Mouse (Mus musculus): ENCODE results near the gene Adprh. TPM values are rescaled to one million over a fixed set of nuclear protein-coding genes. Genes with fewer than 3 reads are reported as not detected.

Gene Adprh
- polyA plus RNA-seq, 1 experiment from 2014 or later = 149 TPM

GRCm38 (mm10) chr16:38459990-38460389, 7.5 kb upstream of the Adprh start:
- Histone ChIP-seq H3K27ac (no peak overlapping the region), H3K36me3 (replicated peaks) (no peaks in the 10 kb centered on the region), H3K9me3 (no peaks in the 10 kb centered on the region), H3K4me3 (no peak overlapping the region), H3K27me3 (ENCODE audit: poor library complexity, severe bottlenecking) (no peaks in the 10 kb centered on the region; the same call in 1 of the 2 replicates), H3K4me1 (no peaks in the 10 kb centered on the region)
- DNase-seq (ENCODE audit: extremely low spot score, low spot score) = no peak
- WGBS = 94% methylated on average over 4 of the region's 4 CpGs

DNA sequence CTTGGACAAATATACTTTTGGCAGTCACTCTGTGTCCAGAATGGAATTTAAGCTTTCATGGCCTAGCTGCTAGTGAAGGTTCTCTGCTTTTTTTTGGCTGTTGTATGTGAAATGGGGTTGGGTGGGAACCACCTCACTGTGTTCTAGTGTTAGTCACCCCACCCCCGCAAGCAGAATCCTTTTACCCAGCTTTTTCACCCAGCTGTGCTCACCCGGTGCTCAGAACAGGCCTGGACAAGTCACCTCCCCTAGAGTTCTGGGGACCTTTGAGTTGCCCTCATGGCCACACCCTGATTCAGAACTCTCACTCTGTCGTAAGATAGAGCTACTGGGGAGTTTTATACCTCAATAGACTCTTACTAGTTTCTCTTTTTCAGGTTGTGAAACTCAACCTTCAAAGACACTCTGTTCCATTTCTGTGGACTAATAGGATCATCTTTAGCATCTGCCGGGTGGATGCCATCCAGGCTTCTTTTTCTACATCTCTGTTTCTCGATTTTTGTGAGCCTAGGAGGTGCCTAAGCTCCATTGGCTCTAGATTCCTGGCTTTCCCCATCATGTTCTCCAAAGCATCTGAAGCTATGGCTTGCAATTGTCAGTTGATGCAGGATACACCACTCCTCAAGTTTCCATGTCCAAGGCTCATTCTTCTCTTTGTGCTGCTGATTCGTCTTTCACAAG, 6.2 kb upstream of the Adprh start:
- H3K27me3 ChIP-seq (ENCODE audit: poor library complexity, severe bottlenecking) = no peaks in the 10 kb centered on the region; the same call in 1 of the 2 replicates
- no peaks in the 10 kb centered on the region for H3K9me3 ChIP-seq
- H3K4me3 ChIP-seq = no peak overlapping the region
- H3K36me3 ChIP-seq (replicated peaks) = no peaks in the 10 kb centered on the region
- WGBS = 86% methylated on average over 6 of the region's 6 CpGs
- H3K27ac ChIP-seq = no peak overlapping the region
- no peaks in the 10 kb centered on the region for H3K4me1 ChIP-seq
- no peak for DNase-seq (ENCODE audit: extremely low spot score, low spot score)

DNA sequence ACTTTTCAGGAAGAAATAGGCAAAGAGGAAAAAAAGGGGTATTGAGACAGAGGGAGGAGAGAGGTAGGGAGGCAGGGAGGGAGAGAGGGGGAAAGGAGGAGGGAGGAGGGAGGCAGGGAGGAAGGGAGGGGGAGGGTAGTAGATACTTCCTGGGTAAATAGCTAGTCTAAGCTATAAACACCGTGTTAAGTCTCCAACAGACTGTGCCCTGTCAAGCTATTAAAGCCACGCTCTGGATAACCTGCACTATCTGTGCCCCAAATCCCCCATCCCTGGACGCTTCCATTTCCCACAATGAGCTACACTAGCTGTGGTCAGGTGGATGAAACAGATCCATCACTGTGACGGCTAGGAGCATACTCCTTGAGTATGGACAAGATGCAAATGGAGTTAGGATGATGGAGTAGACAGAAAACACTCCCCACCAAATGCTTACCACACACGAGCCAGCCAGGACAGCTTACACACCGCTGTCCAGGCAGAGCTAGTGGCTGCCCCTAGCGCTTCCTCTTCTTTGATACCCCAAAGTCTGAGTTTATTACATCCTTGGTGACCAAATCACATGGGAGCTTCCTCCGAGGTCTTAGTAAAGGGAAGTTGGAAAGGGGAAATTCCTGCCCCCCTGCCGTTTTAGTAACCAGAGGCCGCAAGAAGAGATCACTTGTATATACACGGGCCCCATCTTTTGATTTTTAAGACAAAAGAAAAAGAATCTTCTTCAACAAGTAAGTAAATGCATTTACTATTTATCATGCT, 4.5 kb upstream of the Adprh start:
- H3K27me3 ChIP-seq (ENCODE audit: poor library complexity, severe bottlenecking) = no peaks in the 10 kb centered on the region; the same call in 1 of the 2 replicates
- no peak overlapping the region for H3K27ac ChIP-seq
- no peak for DNase-seq (ENCODE audit: extremely low spot score, low spot score)
- H3K4me3 ChIP-seq = no peak overlapping the region
- H3K4me1 ChIP-seq = peaks cover 8% of the 10 kb centered on the region
- H3K36me3 ChIP-seq (replicated peaks) = no peaks in the 10 kb centered on the region
- WGBS = 69% methylated on average over 11 of the region's 11 CpGs
- no peaks in the 10 kb centered on the region for H3K9me3 ChIP-seq

GRCm38 (mm10) chr16:38455511-38456418, 3.3 kb upstream of the Adprh start, which contains the start of gene Cd80:
Gene Cd80 (plus strand): TSS chr16:38455561.
- Histone ChIP-seq H3K4me1 (peaks cover 18% of the 10 kb centered on the region), H3K36me3 (replicated peaks) (peaks cover under 1% of the 10 kb centered on the region), H3K27me3 (ENCODE audit: poor library complexity, severe bottlenecking) (no peaks in the 10 kb centered on the region; the same call in 1 of the 2 replicates), H3K27ac (no peak within 1 kb of the TSS), H3K4me3 (no peak within 1 kb of the TSS), H3K9me3 (no peaks in the 10 kb centered on the region)
- 80% methylated on average over 17 of the region's 17 CpGs for WGBS
- no peak for DNase-seq (ENCODE audit: extremely low spot score, low spot score)

DNA sequence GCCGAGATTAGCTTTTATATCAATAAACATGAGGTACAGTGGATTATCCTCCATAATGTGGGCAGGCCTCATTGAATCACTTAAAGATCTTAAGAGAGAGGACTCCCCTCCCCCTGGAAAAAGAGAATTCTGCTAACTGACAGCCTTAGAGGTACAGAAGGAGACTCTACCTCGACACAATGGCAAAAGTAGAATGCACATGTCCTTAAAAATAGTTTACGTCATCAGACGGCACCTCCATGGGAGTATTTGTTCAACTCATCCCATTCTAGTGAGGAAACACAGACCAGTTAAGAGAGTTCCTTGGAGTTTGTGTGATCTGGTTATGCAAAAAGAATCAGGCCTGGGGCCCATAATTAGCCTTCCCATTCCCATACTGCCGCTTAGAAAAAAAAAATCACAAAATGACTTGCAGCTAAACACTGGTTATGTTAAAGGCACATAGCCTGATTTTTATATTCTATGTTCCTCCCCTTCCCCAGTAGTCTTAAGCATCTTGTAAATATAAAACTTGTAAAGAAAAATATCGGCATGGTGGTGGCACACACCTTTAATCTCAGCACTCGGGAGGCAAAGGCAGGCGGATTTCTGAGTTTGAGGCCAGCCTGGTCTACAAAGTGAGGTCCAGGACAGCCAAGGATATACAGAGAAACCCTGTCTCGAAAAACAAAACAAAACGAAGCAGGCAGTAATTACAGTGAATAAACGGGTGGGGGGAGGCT, 2.2 kb upstream of the Adprh start:
- Histone ChIP-seq H3K9me3 (no peaks in the 10 kb centered on the region), H3K27me3 (ENCODE audit: poor library complexity, severe bottlenecking) (no peaks in the 10 kb centered on the region; the same call in 1 of the 2 replicates), H3K36me3 (replicated peaks) (peaks cover 11% of the 10 kb centered on the region), H3K4me3 (no peak overlapping the region), H3K27ac (no peak overlapping the region), H3K4me1 (peaks cover 27% of the 10 kb centered on the region)
- 86% methylated on average over 11 of the region's 11 CpGs for WGBS
- DNase-seq (ENCODE audit: extremely low spot score, low spot score) = no peak

GRCm38 (mm10) chr16:38453952-38454351, 1.4 kb upstream of the Adprh start:
- Histone ChIP-seq H3K9me3 (no peaks in the 10 kb centered on the region), H3K27me3 (ENCODE audit: poor library complexity, severe bottlenecking) (no peaks in the 10 kb centered on the region; the same call in 1 of the 2 replicates), H3K27ac (no peak overlapping the region), H3K4me3 (no peak overlapping the region), H3K36me3 (replicated peaks) (peaks cover 18% of the 10 kb centered on the region), H3K4me1 (peaks cover 27% of the 10 kb centered on the region)
- no peak for DNase-seq (ENCODE audit: extremely low spot score, low spot score)
- 91% methylated on average over 4 of the region's 4 CpGs for whole genome bisulfite sequencing

DNA sequence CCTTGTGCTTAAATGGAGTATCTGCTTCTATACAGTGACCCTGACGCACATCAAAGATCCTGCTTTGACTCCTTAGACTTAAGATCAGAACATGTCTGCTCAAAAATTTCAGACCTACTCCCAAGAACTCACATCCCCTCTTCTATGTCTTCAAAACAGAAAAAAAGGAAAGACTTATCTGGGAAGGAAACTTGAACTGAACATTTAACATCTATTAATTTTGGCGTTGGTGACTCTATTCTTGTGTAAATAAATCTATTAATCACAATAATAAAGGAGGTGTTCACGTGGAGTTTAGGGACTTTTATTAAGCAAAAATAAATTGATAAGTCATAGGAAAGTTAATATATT, 675 bp upstream of the Adprh start:
- Histone ChIP-seq H3K4me3 (peak overlapping the region; percentile 73), H3K27me3 (ENCODE audit: poor library complexity, severe bottlenecking) (no peaks in the 10 kb centered on the region), H3K27ac (peak overlapping the region; percentile 96), H3K9me3 (no peaks in the 10 kb centered on the region), H3K4me1 (peaks cover 31% of the 10 kb centered on the region), H3K36me3 (replicated peaks) (peaks cover 26% of the 10 kb centered on the region)
- 34% methylated on average over 3 of the region's 3 CpGs for WGBS
- DNase-seq (ENCODE audit: extremely low spot score, low spot score) = no peak

DNA sequence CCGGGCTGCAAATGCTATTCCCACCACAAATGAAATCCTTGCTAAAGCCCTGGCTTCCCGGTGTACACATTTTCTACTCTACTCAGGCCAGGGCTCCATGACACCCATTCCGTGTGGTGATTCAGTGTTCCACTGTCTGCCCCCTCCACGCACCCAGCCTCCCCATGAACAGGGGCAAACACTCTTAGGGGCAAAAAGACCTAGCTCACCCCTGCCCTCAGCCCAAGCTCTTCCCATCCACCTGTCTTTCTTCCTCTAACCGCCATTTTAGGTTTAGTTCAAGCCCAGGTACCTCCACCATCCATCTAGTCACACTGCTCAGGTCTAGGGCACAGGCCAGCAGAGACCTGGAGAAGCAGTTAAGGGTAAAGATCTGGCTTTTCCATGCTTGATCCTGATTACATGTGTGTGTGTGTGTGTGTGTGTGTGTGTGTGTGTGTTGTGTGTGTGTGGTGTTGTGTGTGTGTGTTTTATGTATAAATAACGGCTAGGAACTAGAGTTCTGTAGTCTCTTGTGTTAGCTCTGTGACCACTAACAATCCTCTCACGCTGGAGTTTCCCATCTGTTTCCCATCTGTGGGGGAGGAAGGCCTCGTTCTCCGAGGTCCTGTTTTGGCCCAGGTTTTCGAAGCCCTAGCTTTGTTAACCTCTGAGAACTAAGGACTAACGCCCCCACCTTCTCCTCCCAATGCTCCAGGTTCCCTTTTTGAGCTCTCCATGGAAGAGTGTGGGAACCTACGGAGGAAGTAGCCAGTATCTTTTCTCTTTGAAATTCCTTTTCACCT, 890 bp downstream of the Adprh start:
- no peaks in the 10 kb centered on the region for H3K9me3 ChIP-seq
- peak overlapping the region; percentile 73 for H3K4me3 ChIP-seq
- no peak for DNase-seq (ENCODE audit: extremely low spot score, low spot score)
- H3K4me1 ChIP-seq = peaks cover 31% of the 10 kb centered on the region
- WGBS = 47% methylated on average over 12 of the region's 12 CpGs
- no peaks in the 10 kb centered on the region for H3K27me3 ChIP-seq (ENCODE audit: poor library complexity, severe bottlenecking)
- peak overlapping the region; percentile 96 for H3K27ac ChIP-seq
- H3K36me3 ChIP-seq (replicated peaks) = peaks cover 42% of the 10 kb centered on the region

DNA sequence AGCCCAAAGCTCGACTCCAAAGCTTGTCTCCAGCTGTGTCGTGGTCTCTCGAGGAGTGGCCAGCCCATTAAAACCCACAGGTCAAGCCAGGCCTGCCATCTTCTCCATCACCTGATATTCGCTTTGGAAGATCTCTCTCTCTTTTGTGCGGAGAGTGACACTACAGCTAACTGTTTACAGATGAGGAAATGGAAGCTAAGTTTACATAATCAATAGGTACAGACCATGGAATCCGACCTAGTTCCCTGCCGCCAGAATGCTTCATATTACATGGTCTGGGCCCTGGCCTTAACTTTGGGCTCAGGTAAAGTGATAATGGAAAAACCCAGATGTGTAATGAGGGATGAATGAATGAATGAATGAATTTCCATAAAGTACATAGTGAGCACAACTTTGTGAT, 1.8 kb downstream of the Adprh start:
- no peak for DNase-seq (ENCODE audit: extremely low spot score, low spot score)
- Histone ChIP-seq H3K36me3 (replicated peaks) (peaks cover 51% of the 10 kb centered on the region), H3K4me1 (peaks cover 31% of the 10 kb centered on the region), H3K4me3 (no peak overlapping the region), H3K27me3 (ENCODE audit: poor library complexity, severe bottlenecking) (no peaks in the 10 kb centered on the region), H3K9me3 (no peaks in the 10 kb centered on the region; the same call in 1 of the 2 replicates), H3K27ac (no peak overlapping the region)
- WGBS = 92% methylated on average over 7 of the region's 7 CpGs

DNA sequence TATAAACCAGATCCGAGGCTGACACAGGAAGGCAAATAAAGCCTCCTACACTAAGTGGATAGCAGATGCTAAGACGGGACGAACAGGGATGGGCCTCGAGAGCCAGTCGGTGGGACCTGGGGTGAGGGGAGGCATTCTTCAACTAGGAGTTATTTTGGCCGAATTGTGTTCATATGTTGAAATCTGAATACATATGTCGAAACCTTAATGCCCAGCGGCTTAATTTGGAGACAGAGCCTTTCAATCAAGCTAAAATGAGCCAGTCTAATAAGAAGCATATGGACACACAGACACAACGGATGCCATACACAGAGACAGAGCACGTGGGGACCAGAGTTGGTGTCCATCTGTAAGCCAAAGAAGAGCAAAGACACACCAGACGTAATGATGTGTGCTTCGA, 4.0 kb downstream of the Adprh start:
- Histone ChIP-seq H3K9me3 (no peaks in the 10 kb centered on the region; the same call in 1 of the 2 replicates), H3K27me3 (ENCODE audit: poor library complexity, severe bottlenecking) (no peaks in the 10 kb centered on the region), H3K4me1 (peaks cover 31% of the 10 kb centered on the region), H3K36me3 (replicated peaks) (peaks cover 73% of the 10 kb centered on the region), H3K27ac (no peak overlapping the region), H3K4me3 (no peak overlapping the region)
- 86% methylated on average over 12 of the region's 12 CpGs for WGBS
- DNase-seq (ENCODE audit: extremely low spot score, low spot score) = no peak

DNA sequence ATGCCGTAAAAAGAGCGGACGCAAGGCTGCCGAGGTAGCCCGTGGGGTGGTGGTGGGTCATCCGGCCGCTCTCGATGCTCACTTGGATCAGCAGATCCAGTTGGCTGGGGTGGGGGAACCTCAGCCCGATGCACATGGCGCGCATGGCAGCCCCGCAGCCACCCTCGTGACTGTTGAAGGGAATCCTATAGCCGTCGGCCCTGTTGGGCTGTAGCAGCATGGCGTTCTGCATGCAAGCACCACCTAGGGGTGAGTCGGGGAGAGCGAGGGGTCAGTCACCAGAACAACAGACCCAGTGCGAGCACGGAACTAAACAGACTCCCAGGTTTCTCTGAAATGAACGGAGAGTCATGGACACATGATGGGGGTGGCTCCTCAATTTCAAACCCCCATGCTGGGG, 5.1 kb downstream of the Adprh start:
- Histone ChIP-seq H3K27me3 (ENCODE audit: poor library complexity, severe bottlenecking) (no peaks in the 10 kb centered on the region), H3K4me3 (no peak overlapping the region), H3K9me3 (no peaks in the 10 kb centered on the region; the same call in 1 of the 2 replicates), H3K36me3 (replicated peaks) (peaks cover 82% of the 10 kb centered on the region), H3K4me1 (peaks cover 25% of the 10 kb centered on the region), H3K27ac (no peak overlapping the region)
- WGBS = 89% methylated on average over 21 of the region's 21 CpGs
- no peak for DNase-seq (ENCODE audit: extremely low spot score, low spot score)

All from forebrain, embryonic 10.5 days (tissue).